Mouse (Mus musculus) kidney, embryonic 16.5 days (tissue): ENCODE results near the gene Tcl1b2. TPM values are rescaled to one million over a fixed set of nuclear protein-coding genes. Genes with fewer than 3 reads are reported as not detected.
"Not testable (repeated sequence)": the region's sequence is repeated elsewhere in the genome, so short reads cannot be mapped to it uniquely, and the experiment has no call there.

Experiments
- ATAC-seq: fragments of 200-750 bp; cut with Nextera tagmentation; 2 replicates; pipeline ENCODE4 v1.8.0; 2017; ENCODE audit warnings: moderate TSS enrichment; ENCODE audit not compliant: low FRiP score, low TSS enrichment
- H3K27ac ChIP-seq: fragments of 300-500 bp; sonication (generic); 2 replicates; pipeline ENCODE4 v1.5.1; 2014; ENCODE audit warnings: low read length
- H3K27me3 ChIP-seq: fragments of 300-500 bp; sonication (generic); 2 replicates; pipeline ENCODE4 v1.6.1; 2014; ENCODE audit warnings: low read length, control low read depth, mixed read lengths; ENCODE audit not compliant: insufficient read depth
- H3K36me3 ChIP-seq: fragments of 300-500 bp; sonication (generic); 2 replicates; pipeline ENCODE4 v1.6.1; 2014; ENCODE audit warnings: low read length, control low read depth, mixed read lengths; ENCODE audit not compliant: insufficient read depth
- H3K4me1 ChIP-seq: fragments of 300-500 bp; sonication (generic); 2 replicates; pipeline ENCODE4 v1.6.1; 2014; ENCODE audit warnings: low read length, control low read depth, mixed read lengths; ENCODE audit not compliant: insufficient read depth
- H3K4me2 ChIP-seq: fragments of 300-500 bp; sonication (generic); replicated peaks from 2 replicates; pipeline ENCODE4 v1.6.1; 2014; ENCODE audit warnings: low read depth, low read length
- H3K4me3 ChIP-seq: fragments of 300-500 bp; sonication (generic); 2 replicates; pipeline ENCODE4 v1.5.1; 2014; ENCODE audit warnings: mild to moderate bottlenecking, low read length
- H3K9ac ChIP-seq: fragments of 300-500 bp; sonication (generic); replicated peaks from 2 replicates; pipeline ENCODE4 v1.6.1; 2014; ENCODE audit warnings: low read length
- H3K9me3 ChIP-seq: fragments of 300-500 bp; sonication (generic); 2 replicates; pipeline ENCODE4 v1.6.1; 2016; ENCODE audit warnings: low read length, control low read depth
- WGBS: fragments of 180-500 bp; shearing (Covaris S2); extraction: QIAGEN DNeasy Blood & Tissue Kit; methylation state at CpG from one replicate; pipeline ENCODE4 v1.1.7; 2014; 5-methylcytosine and 5-hydroxymethylcytosine counted together
- polyA plus RNA-seq: library from polyadenylated mRNA; unstranded; fragments of >200 nt; fragmentation: Nextera tagmentation; extraction: Ambion mirVana; gene quantifications from 2 replicates; pipeline ENCODE4 v1.2.1, GENCODE M21; 2015

Gene Tcl1b2
- polyA plus RNA-seq, 1 experiment from 2014 or later = not detected

DNA sequence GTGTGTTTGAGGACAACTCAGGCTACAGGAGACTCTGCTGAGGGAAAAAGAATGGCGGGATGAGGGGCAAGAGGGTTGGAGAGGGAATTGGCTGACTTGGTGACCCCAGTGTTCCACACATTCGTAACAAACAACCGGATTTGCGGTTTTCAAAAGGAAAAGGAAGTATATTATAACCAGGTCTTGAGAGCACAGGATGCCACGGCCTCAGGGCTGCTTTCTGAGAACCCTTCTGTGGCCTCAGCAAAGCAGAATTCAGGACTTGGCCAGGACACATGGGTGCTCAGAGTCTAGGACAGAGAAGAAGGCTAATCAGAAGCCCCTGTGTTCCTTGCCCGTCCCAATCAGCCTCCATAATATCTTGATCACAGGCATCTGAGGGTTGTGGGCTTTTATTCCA is 13.0 kb downstream of the Tcl1b2 start:
- no peak overlapping the region for H3K4me2 ChIP-seq
- H3K27ac ChIP-seq = no peak overlapping the region
- H3K27me3 ChIP-seq = no peaks in the 10 kb centered on the region
- no peaks in the 10 kb centered on the region for H3K36me3 ChIP-seq
- H3K9me3 ChIP-seq = no peaks in the 10 kb centered on the region
- H3K4me1 ChIP-seq = no peaks in the 10 kb centered on the region
- ATAC-seq = no peak
- no peak overlapping the region for H3K9ac ChIP-seq
- 73% methylated on average over 6 of the region's 6 CpGs for WGBS
- no peak overlapping the region for H3K4me3 ChIP-seq

DNA sequence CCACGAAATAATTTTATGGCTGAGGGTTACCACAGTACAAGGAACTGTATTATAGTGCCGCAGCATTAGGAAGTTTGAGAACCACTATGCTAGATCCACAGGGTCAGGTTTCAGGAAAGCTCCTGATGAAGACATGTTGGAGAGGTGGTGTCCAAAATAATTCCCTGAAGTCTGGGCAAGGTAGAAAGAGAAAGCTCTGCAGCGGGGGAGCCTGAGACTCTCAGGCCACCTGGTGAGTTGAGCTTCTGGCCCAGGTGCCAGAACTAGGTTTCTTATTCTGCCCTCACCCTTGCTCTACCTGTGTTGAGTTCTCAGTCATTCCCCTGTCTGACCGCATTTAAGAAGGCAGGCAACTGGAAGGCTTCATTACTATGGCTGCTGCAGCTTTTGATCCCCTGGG is 13.6 kb downstream of the Tcl1b2 start, which contains the start of gene Tcl1b1:
Gene Tcl1b1 (plus strand): TSS at position 301 of the 400 bp plus-strand sequence.
- H3K4me3 ChIP-seq = no peak within 1 kb of the TSS
- H3K9ac ChIP-seq = no peak within 1 kb of the TSS
- no peaks in the 10 kb centered on the region for H3K27me3 ChIP-seq
- 75% methylated on average over 4 of the region's 4 CpGs for WGBS
- H3K27ac ChIP-seq = no peak within 1 kb of the TSS
- H3K4me1 ChIP-seq = no peaks in the 10 kb centered on the region
- no peaks in the 10 kb centered on the region for H3K36me3 ChIP-seq
- no peaks in the 10 kb centered on the region for H3K9me3 ChIP-seq
- no peak within 1 kb of the TSS for H3K4me2 ChIP-seq
- no peak for ATAC-seq

DNA sequence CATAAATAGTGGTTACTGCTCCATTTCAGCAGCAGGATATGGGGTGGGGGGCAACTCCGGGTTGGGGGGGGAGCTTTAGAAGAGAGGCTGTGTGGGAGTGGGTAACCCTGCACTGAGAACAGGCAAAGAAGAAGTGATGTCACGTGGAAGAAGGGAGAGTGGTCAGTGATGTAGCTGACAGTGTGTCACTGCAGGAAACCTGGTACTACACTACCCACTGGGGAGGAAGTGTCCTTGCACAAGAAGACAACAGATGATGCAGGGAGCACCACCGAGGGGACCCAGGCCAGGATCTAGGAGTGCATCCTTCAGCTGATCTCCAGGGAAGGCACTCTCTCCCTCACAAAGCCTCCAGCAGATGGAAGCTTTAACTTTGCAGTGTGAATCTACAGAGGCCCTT is 20.9 kb downstream of the Tcl1b2 start:
- Histone ChIP-seq H3K4me2 (no peak overlapping the region), H3K36me3 (no peaks in the 10 kb centered on the region), H3K27me3 (no peaks in the 10 kb centered on the region), H3K4me3 (no peak overlapping the region), H3K9ac (no peak overlapping the region), H3K27ac (no peak overlapping the region), H3K4me1 (no peaks in the 10 kb centered on the region), H3K9me3 (no peaks in the 10 kb centered on the region)
- no peak for ATAC-seq
- WGBS = 49% methylated on average over 3 of the region's 3 CpGs

DNA sequence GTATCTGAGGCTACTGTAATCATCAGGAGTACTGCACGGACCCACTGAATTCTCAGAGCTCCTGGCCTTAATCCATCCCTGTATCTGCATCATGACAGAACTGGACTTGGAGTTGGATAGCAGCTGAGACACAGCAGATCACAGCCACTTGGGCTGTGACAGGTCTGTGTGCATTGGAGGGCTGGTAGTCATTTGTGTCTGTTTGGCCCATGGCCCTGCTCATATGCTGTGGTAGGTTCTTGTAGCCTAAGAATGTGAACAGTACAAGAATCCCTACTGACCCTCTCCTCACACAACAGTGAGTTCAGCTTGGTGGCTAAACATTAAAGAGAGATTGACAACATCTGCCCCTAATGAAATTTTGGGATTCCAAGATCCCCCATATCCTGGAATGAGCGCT is 27.6 kb downstream of the Tcl1b2 start:
- Histone ChIP-seq H3K36me3 (no peaks in the 10 kb centered on the region), H3K27ac (no peak overlapping the region), H3K27me3 (no peaks in the 10 kb centered on the region), H3K9ac (no peak overlapping the region), H3K4me2 (no peak overlapping the region), H3K4me1 (no peaks in the 10 kb centered on the region), H3K9me3 (no peaks in the 10 kb centered on the region), H3K4me3 (no peak overlapping the region)
- ATAC-seq = no peak
- 84% methylated on average over 2 of the region's 2 CpGs for WGBS

- ATAC-seq, H3K9me3 ChIP-seq, H3K4me3 ChIP-seq, H3K9ac ChIP-seq, H3K36me3 ChIP-seq, H3K4me2 ChIP-seq, H3K27me3 ChIP-seq, H3K27ac ChIP-seq, H3K4me1 ChIP-seq: not testable (repeated sequence)
- WGBS = 37% methylated on average over 2 of the region's 2 CpGs
These were observed 28.5 kb downstream of the Tcl1b2 start for GRCm38 (mm10) chr12:105174318-105174717.

DNA sequence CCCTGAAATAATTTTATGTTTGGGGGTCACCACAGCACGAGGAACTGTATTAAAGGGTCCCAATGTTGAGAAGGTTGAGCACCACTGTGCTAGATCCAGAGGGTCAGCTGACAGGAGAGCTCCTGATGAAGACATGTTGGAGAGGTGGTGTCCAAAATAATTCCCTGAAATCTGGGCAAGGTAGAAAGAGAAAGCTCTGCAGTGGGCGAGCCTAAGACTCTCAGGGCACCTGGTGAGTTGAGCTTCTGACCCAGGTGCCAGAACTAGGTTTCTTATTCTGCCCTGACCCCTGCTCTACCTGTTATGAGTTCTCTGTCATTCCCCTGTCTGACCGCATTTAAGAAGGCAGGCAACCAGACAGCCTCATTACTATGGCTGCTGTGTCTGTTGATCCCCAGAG is 30.2 kb downstream of the Tcl1b2 start, which contains the start of gene Tcl1b5:
Gene Tcl1b5 (plus strand): TSS at position 301 of the 400 bp plus-strand sequence.
- 81% methylated on average over 3 of the region's 3 CpGs for WGBS
- ATAC-seq = not testable (repeated sequence)

DNA sequence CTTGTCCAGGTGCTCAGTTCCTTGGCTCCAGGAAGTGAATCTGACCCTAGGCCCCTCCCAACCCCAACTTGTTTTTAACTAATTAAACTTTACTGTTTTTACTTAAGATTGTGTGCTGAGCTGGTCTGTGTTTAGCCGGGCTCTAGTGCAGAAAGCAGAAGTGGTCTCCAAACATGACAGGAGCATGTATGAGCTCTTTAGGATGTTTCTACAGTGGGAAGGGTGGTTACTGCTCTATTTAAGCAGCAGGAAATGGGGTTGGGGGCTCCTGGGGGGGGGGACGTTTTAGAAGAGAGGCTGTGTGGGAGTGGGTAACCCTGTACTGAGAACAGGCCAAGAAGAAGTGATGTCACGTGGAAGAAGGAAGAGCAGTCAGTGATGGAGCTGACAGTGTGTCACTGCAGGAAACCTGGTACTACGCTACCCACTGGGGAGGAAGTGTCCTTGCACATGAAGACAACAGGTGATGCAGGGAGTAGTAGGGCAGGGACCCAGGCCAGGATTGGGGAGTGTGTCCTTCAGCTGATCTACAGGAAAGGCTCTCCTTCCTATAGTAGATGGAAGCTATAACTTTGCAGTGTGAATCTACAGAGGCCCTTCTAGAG is 35.3 kb downstream of the Tcl1b2 start:
- H3K27ac ChIP-seq, H3K9me3 ChIP-seq, H3K4me2 ChIP-seq, H3K27me3 ChIP-seq, H3K9ac ChIP-seq, ATAC-seq, H3K36me3 ChIP-seq, H3K4me3 ChIP-seq, H3K4me1 ChIP-seq: not testable (repeated sequence)
- 67% methylated on average over 4 of the region's 4 CpGs for WGBS

More for the DNA sequence above, 30.2 kb downstream of the Tcl1b2 start, which contains the start of gene Tcl1b5:
- H3K36me3 ChIP-seq, H3K27me3 ChIP-seq, H3K4me2 ChIP-seq, H3K4me3 ChIP-seq, H3K9me3 ChIP-seq, H3K4me1 ChIP-seq, H3K27ac ChIP-seq, H3K9ac ChIP-seq: not testable (repeated sequence)

- not testable (repeated sequence) for ATAC-seq, H3K4me3 ChIP-seq, H3K27me3 ChIP-seq, H3K36me3 ChIP-seq, H3K4me2 ChIP-seq, H3K9me3 ChIP-seq, H3K4me1 ChIP-seq, H3K9ac ChIP-seq, H3K27ac ChIP-seq
- WGBS = 37% methylated on average over 2 of the region's 2 CpGs
These were observed 43.2 kb downstream of the Tcl1b2 start for GRCm38 (mm10) chr12:105188980-105189379.

DNA sequence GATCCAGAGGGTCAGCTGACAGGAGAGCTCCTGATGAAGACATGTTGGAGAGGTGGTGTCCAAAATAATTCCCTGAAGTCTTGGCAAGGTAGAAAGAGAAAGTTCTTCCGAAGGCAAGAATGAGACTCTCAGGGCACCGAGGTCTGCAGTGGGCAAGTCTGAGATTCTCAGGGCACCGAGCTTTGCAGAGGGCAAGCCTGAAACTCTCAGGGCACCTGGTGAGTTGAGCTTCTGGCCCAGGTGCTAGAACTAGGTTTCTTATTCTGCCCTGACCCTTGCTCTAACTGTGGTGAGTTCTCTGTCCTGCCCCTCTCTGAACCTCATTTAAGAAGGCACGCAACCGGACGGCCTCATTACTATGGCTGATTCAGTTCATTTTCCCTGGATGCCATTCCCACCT is 44.9 kb downstream of the Tcl1b2 start, which contains the start of gene Tcl1b3:
Gene Tcl1b3 (plus strand): TSS at position 301 of the 400 bp plus-strand sequence.
- H3K4me1 ChIP-seq, ATAC-seq, H3K27ac ChIP-seq, H3K4me2 ChIP-seq, H3K9me3 ChIP-seq, H3K4me3 ChIP-seq, H3K27me3 ChIP-seq, H3K9ac ChIP-seq, H3K36me3 ChIP-seq: not testable (repeated sequence)
- 96% methylated on average over 6 of the region's 6 CpGs for WGBS

- not testable (repeated sequence) for H3K4me2 ChIP-seq, H3K36me3 ChIP-seq, H3K27me3 ChIP-seq, H3K9me3 ChIP-seq, H3K9ac ChIP-seq, H3K27ac ChIP-seq, H3K4me3 ChIP-seq, ATAC-seq, H3K4me1 ChIP-seq
- 69% methylated on average over 7 of the region's 7 CpGs for WGBS
These were observed 54.1 kb downstream of the Tcl1b2 start for GRCm38 (mm10) chr12:105199684-105200497.
